Mouse (Mus musculus) spleen, adult 2 months (tissue): ENCODE measurements around the gene Rasip1. TPM values are rescaled to one million over a fixed set of nuclear protein-coding genes. Genes with fewer than 3 reads are reported as not detected.

Source experiments
- DNase-seq, 2 experiments: peaks; one replicate each; pipeline versions ENCODE4 v3.0.0 to v3.0.0-alpha.2; 2012 to 2021; ENCODE audit warnings: low spot score in 2 of 2, low read depth in 1 of 2
- H3K27ac ChIP-seq: fragments of 200-500 bp; 2 replicates; pipeline ENCODE4 v1.5.1; 2012; ENCODE audit warnings: low read length, inconsistent platforms; ENCODE audit not compliant: insufficient read depth
- H3K27me3 ChIP-seq: fragments of 200-500 bp; 2 replicates; pipeline ENCODE4 v1.6.1; 2012; ENCODE audit warnings: mild to moderate bottlenecking, moderate library complexity, low read length, inconsistent platforms; ENCODE audit not compliant: control insufficient read depth, insufficient read depth
- H3K36me3 ChIP-seq: fragments of 200-500 bp; 2 replicates; pipeline ENCODE4 v1.6.1; 2012; ENCODE audit warnings: mild to moderate bottlenecking, low read length, inconsistent platforms; ENCODE audit not compliant: control insufficient read depth, insufficient read depth
- H3K4me1 ChIP-seq: fragments of 200-500 bp; 2 replicates; pipeline ENCODE4 v1.6.1; 2011; ENCODE audit warnings: inconsistent platforms; ENCODE audit not compliant: control insufficient read depth, insufficient read depth, insufficient read length
- H3K4me3 ChIP-seq: fragments of 200-500 bp; 2 replicates; pipeline ENCODE4 v1.5.1; 2011; ENCODE audit warnings: mild to moderate bottlenecking, inconsistent platforms; ENCODE audit not compliant: insufficient read depth, insufficient read length; ENCODE audit errors: extremely low read depth
- CTCF ChIP-seq: fragments of 200-500 bp; IDR thresholded peaks from 2 replicates; pipeline ENCODE4 v1.5.1; 2011; ENCODE audit warnings: mild to moderate bottlenecking, inconsistent platforms; ENCODE audit not compliant: insufficient read depth, insufficient read length, insufficient replicate concordance; ENCODE audit errors: extremely low read depth
- POLR2A ChIP-seq: fragments of 200-500 bp; IDR thresholded peaks from 2 replicates; pipeline ENCODE4 v1.6.1; 2011; ENCODE audit warnings: low read depth, low read length, inconsistent platforms
- WGBS: fragments of 180-500 bp; shearing (Covaris S2); methylation state at CpG from one replicate; pipeline ENCODE4 v1.1.7; 2018; 5-methylcytosine and 5-hydroxymethylcytosine counted together
- polyA plus RNA-seq: library from polyadenylated mRNA; depleted of rRNA; stranded (reverse); fragments of >200 nt; gene quantifications from 2 replicates; pipeline ENCODE4 v1.2.3, GENCODE M21; 2012

The Rasip1 gene
- polyA plus RNA-seq, 1 experiment = 18.8 TPM

DNA sequence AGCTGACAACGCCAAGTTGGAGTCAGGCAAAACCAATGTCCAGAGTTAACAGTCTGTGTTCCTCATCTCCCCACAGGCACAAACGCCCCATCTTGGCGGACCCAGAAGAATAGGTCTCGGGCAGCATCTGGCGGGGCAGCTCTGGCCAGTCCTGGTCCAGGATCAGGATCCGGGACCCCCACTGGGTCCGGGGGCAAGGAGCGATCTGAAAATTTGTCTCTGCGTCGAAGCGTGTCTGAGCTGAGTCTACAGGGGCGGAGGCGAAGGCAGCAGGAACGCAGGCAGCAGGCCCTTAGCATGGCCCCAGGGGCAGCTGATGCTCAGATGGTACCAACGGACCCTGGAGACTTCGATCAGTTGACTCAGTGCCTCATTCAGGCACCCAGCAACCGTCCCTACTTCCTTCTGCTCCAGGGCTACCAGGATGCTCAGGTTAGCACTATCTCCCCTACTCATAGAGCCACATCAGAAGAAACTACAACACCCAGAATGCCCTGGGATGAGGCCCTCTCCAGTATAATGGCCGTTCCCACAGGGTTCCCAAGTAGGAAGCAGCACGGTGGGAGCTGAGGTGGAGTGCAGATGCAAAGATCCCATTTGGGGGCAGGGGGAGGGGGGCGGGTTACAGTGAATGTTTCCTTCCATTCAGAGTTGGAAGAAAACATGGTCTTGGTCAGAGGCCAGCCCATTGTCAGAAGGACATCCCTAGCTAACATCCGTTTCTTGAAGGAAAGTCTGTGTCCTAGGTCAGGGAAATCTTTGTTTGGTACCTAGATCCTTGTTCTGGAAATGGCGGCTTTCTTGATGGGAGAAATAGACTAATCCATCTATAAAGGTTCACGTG lies 3.0 kb downstream of the Rasip1 start:
- TF ChIP-seq CTCF (no peak), POLR2A (no peak)
- Histone ChIP-seq H3K36me3 (no peaks in the 10 kb centered on the region), H3K4me1 (peaks cover 6% of the 10 kb centered on the region), H3K4me3 (no peak overlapping the region), H3K27me3 (no peaks in the 10 kb centered on the region), H3K27ac (no peak overlapping the region)
- 92% methylated on average over 23 of the region's 23 CpGs for WGBS
- DNase-seq = no peak

DNA sequence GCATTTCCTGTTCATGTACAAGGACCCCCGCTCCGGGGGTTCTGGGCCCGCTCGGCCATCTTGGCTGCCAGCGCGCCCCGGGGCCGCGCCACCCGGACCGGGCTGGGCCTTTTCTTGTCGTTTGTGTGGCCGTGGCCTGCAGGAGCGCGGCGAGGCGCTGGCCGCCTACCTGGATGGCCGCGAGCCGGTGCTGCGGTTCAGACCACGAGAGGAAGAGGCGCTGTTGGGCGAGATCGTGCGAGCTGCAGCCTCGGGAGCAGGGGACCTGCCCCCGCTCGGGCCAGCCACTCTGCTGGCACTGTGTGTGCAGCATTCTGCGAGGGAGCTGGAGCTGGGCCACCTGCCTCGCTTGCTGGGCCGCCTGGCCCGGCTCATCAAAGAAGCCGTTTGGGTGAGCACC lies 5.2 kb downstream of the Rasip1 start:
- WGBS = 78% methylated on average over 35 of the region's 35 CpGs
- Histone ChIP-seq H3K27me3 (no peaks in the 10 kb centered on the region), H3K4me3 (no peak overlapping the region), H3K36me3 (no peaks in the 10 kb centered on the region), H3K4me1 (peaks cover 6% of the 10 kb centered on the region), H3K27ac (no peak overlapping the region)
- no peak for DNase-seq
- TF ChIP-seq POLR2A (no peak), CTCF (no peak)

DNA sequence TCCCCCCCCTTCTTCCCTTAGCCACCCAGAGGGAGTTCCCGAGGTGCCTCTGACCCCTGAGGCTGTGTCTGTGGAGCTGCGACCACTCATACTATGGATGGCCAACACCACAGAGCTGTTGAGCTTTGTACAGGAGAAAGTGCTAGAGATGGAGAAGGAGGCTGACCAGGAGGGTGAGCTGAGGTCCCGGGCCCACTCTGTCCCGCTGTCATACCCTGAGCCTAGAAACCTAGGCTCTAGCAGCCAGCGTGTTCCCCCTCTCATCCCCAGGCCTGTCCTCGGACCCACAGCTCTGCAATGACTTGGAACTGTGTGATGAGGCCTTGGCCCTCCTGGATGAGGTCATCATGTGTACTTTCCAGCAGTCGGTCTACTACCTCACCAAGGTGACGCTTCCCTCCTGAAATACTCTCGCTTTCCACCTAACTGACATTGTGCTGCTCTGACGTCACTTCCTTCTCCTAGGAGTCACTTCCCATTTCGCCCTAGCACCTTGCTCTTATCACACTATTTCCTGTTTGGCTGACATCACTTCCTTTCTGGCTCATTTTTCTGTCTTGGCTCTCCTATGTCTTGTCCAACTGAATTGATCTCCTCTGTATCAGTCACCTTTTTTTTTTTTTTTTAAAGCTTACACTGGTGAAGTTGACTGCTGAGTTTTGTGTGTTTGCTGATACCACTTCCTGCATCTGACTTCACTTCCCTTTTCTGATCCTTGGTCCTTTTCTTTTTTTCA lies 7.8 kb downstream of the Rasip1 start:
- WGBS = 53% methylated on average over 11 of the region's 11 CpGs
- H3K27ac ChIP-seq = peak overlapping the region; percentile 17

DNA sequence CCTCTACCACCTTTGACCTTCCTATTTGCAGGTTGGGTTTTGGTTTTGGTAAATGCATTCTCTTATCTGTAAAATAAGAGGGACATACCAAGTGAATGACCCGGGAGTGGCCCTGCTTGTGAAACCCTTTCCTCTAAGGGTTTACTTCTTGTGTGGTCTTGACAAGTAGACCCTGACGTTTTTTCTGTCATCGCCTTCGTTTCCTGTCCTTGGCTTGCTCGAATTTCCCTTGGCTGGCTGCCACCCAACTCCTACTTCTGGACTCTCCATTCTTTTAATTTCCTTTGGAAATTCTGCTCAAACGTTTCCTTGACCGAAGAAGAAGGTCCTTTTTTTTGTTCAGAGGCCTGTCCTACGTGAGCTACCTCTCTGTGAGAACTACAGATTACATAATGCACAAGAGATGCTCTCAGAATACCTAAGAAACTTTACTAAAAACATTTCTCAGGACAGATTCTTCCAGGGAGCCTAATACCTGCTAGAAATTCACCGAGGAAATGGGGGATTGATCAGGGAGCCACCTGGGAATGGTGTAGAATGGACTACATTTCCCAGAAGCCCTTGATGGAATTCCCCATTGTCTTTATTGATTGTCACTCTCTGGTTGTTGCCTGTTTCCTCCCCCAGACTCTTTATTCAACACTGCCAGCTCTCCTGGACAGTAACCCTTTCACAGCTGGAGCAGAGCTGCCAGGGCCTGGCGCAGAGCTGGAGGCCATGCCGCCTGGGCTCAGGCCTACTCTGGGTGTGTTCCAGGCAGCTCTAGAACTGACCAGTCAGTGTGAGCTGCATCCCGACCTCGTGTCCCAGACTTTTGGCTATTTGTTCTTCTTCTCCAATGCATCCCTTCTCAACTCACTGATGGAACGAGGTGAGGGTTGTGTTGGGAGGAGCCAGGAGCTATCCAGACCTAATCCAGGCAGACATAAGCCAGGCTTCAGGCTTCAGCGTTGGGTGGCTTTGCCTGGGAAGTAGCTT lies 8.7 kb downstream of the Rasip1 start:
- H3K4me1 ChIP-seq = peaks cover 4% of the 10 kb centered on the region; the same call in 1 of the 2 replicates
- no peaks in the 10 kb centered on the region for H3K27me3 ChIP-seq
- no peak overlapping the region for H3K27ac ChIP-seq
- WGBS = 64% methylated on average over 15 of the region's 15 CpGs
- H3K4me3 ChIP-seq = no peak overlapping the region
- DNase-seq = no peak
- TF ChIP-seq CTCF = no peak
- no peak for TF ChIP-seq POLR2A
- no peaks in the 10 kb centered on the region for H3K36me3 ChIP-seq

More for the DNA sequence above, 7.8 kb downstream of the Rasip1 start:
- H3K27me3 ChIP-seq = no peaks in the 10 kb centered on the region
- H3K4me1 ChIP-seq = peaks cover 4% of the 10 kb centered on the region; the same call in 1 of the 2 replicates
- H3K4me3 ChIP-seq = no peak overlapping the region
- no peaks in the 10 kb centered on the region for H3K36me3 ChIP-seq
- peak in 1 of 2 experiments; percentile 68 for DNase-seq
- no peak for TF ChIP-seq CTCF
- no peak for TF ChIP-seq POLR2A

DNA sequence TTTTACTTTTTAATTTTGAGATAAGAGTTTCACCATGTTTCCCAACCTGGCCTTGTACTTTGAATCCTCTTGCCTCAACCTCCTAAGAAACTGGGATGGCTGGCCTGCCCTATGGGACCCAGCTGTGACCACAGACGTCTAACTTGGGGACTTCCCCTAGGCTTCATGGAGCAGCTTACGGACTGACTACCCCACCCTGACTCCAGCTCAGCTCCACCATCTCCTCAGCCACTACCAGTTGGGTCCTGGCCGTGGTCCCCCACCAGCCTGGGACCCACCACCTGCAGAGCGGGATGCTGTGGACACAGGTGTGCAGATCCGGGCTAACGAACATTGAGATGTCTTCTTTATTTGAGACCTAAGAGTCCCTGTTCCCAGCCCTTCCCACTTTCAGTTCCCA lies 10.4 kb downstream of the Rasip1 start:
- Histone ChIP-seq H3K4me1 (peaks cover 4% of the 10 kb centered on the region; the same call in 1 of the 2 replicates), H3K27me3 (no peaks in the 10 kb centered on the region), H3K36me3 (no peaks in the 10 kb centered on the region), H3K27ac (no peak overlapping the region), H3K4me3 (no peak overlapping the region)
- 79% methylated on average over 6 of the region's 6 CpGs for WGBS
- TF ChIP-seq POLR2A = no peak
- no peak for TF ChIP-seq CTCF
- no peak for DNase-seq
